In the genomic region with DNA sequence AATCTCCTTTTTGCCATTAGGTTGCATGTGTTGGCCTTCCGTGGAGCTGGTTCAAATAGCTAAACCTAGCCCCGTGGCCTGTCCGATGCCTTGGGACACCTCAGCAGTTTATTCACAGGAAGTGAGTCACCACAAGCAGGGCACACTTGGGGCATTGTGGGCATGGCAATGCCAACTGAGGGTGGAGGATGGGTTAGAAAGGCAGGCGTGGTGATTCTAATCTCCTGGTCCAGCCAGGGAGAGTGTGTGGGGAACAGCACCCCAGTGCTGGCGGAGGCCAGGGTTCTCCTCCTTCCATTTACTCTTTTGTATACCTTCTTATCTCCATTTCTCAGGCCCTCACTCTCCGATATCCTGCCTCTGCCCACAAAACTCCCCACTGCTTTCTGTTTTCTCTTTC, we compare ENCODE assay signal across 10 mouse cellular contexts. TPM values are rescaled to one million over a fixed set of nuclear protein-coding genes. Genes with fewer than 3 reads are reported as not detected.
A peak's percentile ranks its signal among the peaks of the same experiment; 100 is the strongest.
DNase-seq lines count a peak whose midpoint lies in the region; ATAC-seq and TF ChIP-seq lines count a peak whose summit lies in the region.
"Had no signal": no experiment of that assay in that cellular context is flagged by ENCODE, and none has a peak within 500 bp of the region (broad histone marks: within the 10 kb centered on the region; RNA-seq: fewer than 3 reads in every experiment).

No protein-coding gene starts in this region.

- no peaks in the 10 kb centered on the region for H3K9me3 ChIP-seq in midbrain, postnatal 0 days (ENCODE audit: low read length)
- no peaks in the 10 kb centered on the region for H3K9me3 ChIP-seq in intestine, embryonic 16.5 days (ENCODE audit: control insufficient read depth, low read length)
- H3K9me3 ChIP-seq: hindbrain, embryonic 10.5 days; limb, embryonic 12.5 days had no signal

- H3K4me2 ChIP-seq in midbrain, postnatal 0 days (ENCODE audit: low read depth, low read length, poor library complexity, severe bottlenecking) = no peak overlapping the region
- H3K4me2 ChIP-seq in intestine, embryonic 16.5 days (ENCODE audit: low read depth, low read length) = no peak overlapping the region
- H3K4me2 ChIP-seq: limb, embryonic 12.5 days had no signal

- no peak for ATAC-seq in midbrain, postnatal 0 days (ENCODE audit: low FRiP score)
- no peak for ATAC-seq in intestine, embryonic 16.5 days

- peak overlapping the region; percentile 72 for H3K27ac ChIP-seq in gastrocnemius, adult 2 months
- no peak overlapping the region for H3K27ac ChIP-seq in midbrain, postnatal 0 days (ENCODE audit: low read depth, low read length)
- H3K27ac ChIP-seq in intestine, embryonic 16.5 days (ENCODE audit: low read length) = no peak overlapping the region
- H3K27ac ChIP-seq: limb, embryonic 12.5 days had no signal

- H3K36me3 ChIP-seq in midbrain, postnatal 0 days (ENCODE audit: insufficient read depth, low read length) = no peaks in the 10 kb centered on the region
- no peaks in the 10 kb centered on the region for H3K36me3 ChIP-seq in intestine, embryonic 16.5 days (ENCODE audit: control insufficient read depth, insufficient read depth, low read length)
- H3K36me3 ChIP-seq: limb, embryonic 12.5 days had no signal

- no peak for TF ChIP-seq CTCF in gastrocnemius, adult 2 months (IDR thresholded peaks at IDR 0.05)
- TF ChIP-seq CTCF in midbrain, postnatal 0 days (IDR thresholded peaks at IDR 0.05) = no peak

- no peaks in the 10 kb centered on the region for H3K27me3 ChIP-seq in midbrain, postnatal 0 days (ENCODE audit: insufficient read depth, low read length)
- H3K27me3 ChIP-seq in intestine, embryonic 16.5 days (replicated peaks; ENCODE audit: control insufficient read depth, insufficient read depth, low read length) = no peaks in the 10 kb centered on the region
- H3K27me3 ChIP-seq: limb, embryonic 12.5 days had no signal

- 77% methylated on average over 6 of the region's 6 CpGs for WGBS in midbrain, postnatal 0 days
- 72% methylated on average over 6 of the region's 6 CpGs for WGBS in intestine, embryonic 16.5 days

- peak; percentile 55 for DNase-seq in gastrocnemius, adult 2 months
- DNase-seq in gastrocnemius, postnatal 4 days (ENCODE audit: low spot score in 2 of 2) = no peak
- peak; percentile 63 for DNase-seq in A20 (ENCODE audit: low read depth, low spot score)
- peak; percentile 34 for DNase-seq in brain, adult 2 months (ENCODE audit: low read depth, low spot score)
- DNase-seq in lung, postnatal 36 days = peak; percentile 75
- DNase-seq in layer of hippocampus, postnatal 10 days (ENCODE audit: low spot score in 2 of 2) = no peak
- no peak for DNase-seq in midbrain, postnatal 0 days (ENCODE audit: low spot score)

- no peak overlapping the region for H3K4me3 ChIP-seq in gastrocnemius, adult 2 months
- H3K4me3 ChIP-seq in midbrain, postnatal 0 days (ENCODE audit: low read depth, low read length) = no peak overlapping the region
- no peak overlapping the region for H3K4me3 ChIP-seq in intestine, embryonic 16.5 days (ENCODE audit: low read length)
- H3K4me3 ChIP-seq: hindbrain, embryonic 10.5 days; limb, embryonic 12.5 days had no signal

- H3K4me1 ChIP-seq in midbrain, postnatal 0 days (ENCODE audit: insufficient read depth, low read length) = 0 out of 2 replicates have a peak, but pooled peaks cover 7% of the 10 kb centered on the region
- peaks cover 14% of the 10 kb centered on the region for H3K4me1 ChIP-seq in intestine, embryonic 16.5 days (ENCODE audit: control insufficient read depth, insufficient read depth, low read length)

- H3K9ac ChIP-seq in midbrain, postnatal 0 days (replicated peaks; ENCODE audit: low read length, poor library complexity, severe bottlenecking) = no peak overlapping the region
- no peak overlapping the region for H3K9ac ChIP-seq in intestine, embryonic 16.5 days (ENCODE audit: low read depth, low read length)
- H3K9ac ChIP-seq: limb, embryonic 12.5 days had no signal

- intact Hi-C loops in gastrocnemius, adult 2 months (cut with DNase I) = no loop called here

RNA-seq across cellular contexts. Expression of a gene that starts 2.0 kb away (rescaled TPM):
- 10 to 100 TPM; 19.6 to 23.4 TPM for total RNA-seq in gastrocnemius, adult 2 months (2021)
- total RNA-seq in gastrocnemius, postnatal 4 days (2021) = 10 to 100 TPM; 56.0 to 61.5 TPM
- total RNA-seq in layer of hippocampus, postnatal 10 days (2021) = 10 to 100 TPM; 45.4 to 46.6 TPM
- total RNA-seq in midbrain, postnatal 0 days (2014; rRNA removed) = 58.5 and 62.7 TPM in 2 replicates
- 82.5 and 83.9 TPM in 2 replicates for polyA plus RNA-seq in midbrain, postnatal 0 days (2015; fragmentation: Nextera tagmentation; extraction: Ambion mirVana)
- polyA plus RNA-seq in intestine, embryonic 16.5 days (2015; fragmentation: Nextera tagmentation; extraction: Ambion mirVana) = 165 and 168 TPM in 2 replicates

RNA-seq across cellular contexts. Expression of a gene that starts 5.6 kb away (rescaled TPM):
- not detected for total RNA-seq in gastrocnemius, adult 2 months (2021)
- total RNA-seq in gastrocnemius, postnatal 4 days (2021) = 1 to 10 TPM in 1 of 2 experiments, under 1 TPM in 1; 0.57 to 1.1 TPM
- under 1 TPM; 0.65 to 0.75 TPM for total RNA-seq in layer of hippocampus, postnatal 10 days (2021)
- total RNA-seq in midbrain, postnatal 0 days (2014; rRNA removed) = 0.27 TPM in 1 of 2 replicates, not detected in the other
- polyA plus RNA-seq in midbrain, postnatal 0 days (2015; fragmentation: Nextera tagmentation; extraction: Ambion mirVana) = 0.32 TPM in 2 replicates
- polyA plus RNA-seq in intestine, embryonic 16.5 days (2015; fragmentation: Nextera tagmentation; extraction: Ambion mirVana) = 1.9 and 2.0 TPM in 2 replicates

RNA-seq across cellular contexts. Expression of a gene that starts 30.7 kb away (rescaled TPM):
- 10 to 100 TPM; 45.8 to 46.9 TPM for total RNA-seq in gastrocnemius, adult 2 months (2021)
- 10 to 100 TPM; 68.7 to 78.2 TPM for total RNA-seq in gastrocnemius, postnatal 4 days (2021)
- 10 to 100 TPM; 34.9 to 36.3 TPM for total RNA-seq in layer of hippocampus, postnatal 10 days (2021)
- total RNA-seq in midbrain, postnatal 0 days (2014; rRNA removed) = 78.9 and 93.8 TPM in 2 replicates
- polyA plus RNA-seq in midbrain, postnatal 0 days (2015; fragmentation: Nextera tagmentation; extraction: Ambion mirVana) = 77.3 and 84.0 TPM in 2 replicates
- polyA plus RNA-seq in intestine, embryonic 16.5 days (2015; fragmentation: Nextera tagmentation; extraction: Ambion mirVana) = 15.0 and 16.1 TPM in 2 replicates

RNA-seq across cellular contexts. Expression of a gene that starts 31.5 kb away (rescaled TPM):
- total RNA-seq in gastrocnemius, adult 2 months (2021) = 10 to 100 TPM; 23.9 to 26.4 TPM
- 10 to 100 TPM; 22.8 to 26.8 TPM for total RNA-seq in gastrocnemius, postnatal 4 days (2021)
- total RNA-seq in layer of hippocampus, postnatal 10 days (2021) = 10 to 100 TPM; 26.5 to 27.6 TPM
- total RNA-seq in midbrain, postnatal 0 days (2014; rRNA removed) = 36.5 and 37.1 TPM in 2 replicates
- 34.8 and 36.5 TPM in 2 replicates for polyA plus RNA-seq in midbrain, postnatal 0 days (2015; fragmentation: Nextera tagmentation; extraction: Ambion mirVana)
- polyA plus RNA-seq in intestine, embryonic 16.5 days (2015; fragmentation: Nextera tagmentation; extraction: Ambion mirVana) = 39.8 and 41.4 TPM in 2 replicates

RNA-seq across cellular contexts. Expression of a gene that starts 44.4 kb away (rescaled TPM):
- 10 to 100 TPM; 10.6 to 11.7 TPM for total RNA-seq in gastrocnemius, adult 2 months (2021)
- total RNA-seq in gastrocnemius, postnatal 4 days (2021) = 10 to 100 TPM; 22.5 to 24.5 TPM
- 10 to 100 TPM; 46.0 to 47.1 TPM for total RNA-seq in layer of hippocampus, postnatal 10 days (2021)
- total RNA-seq in midbrain, postnatal 0 days (2014; rRNA removed) = 44.4 and 46.2 TPM in 2 replicates
- 27.4 and 28.4 TPM in 2 replicates for polyA plus RNA-seq in midbrain, postnatal 0 days (2015; fragmentation: Nextera tagmentation; extraction: Ambion mirVana)
- polyA plus RNA-seq in intestine, embryonic 16.5 days (2015; fragmentation: Nextera tagmentation; extraction: Ambion mirVana) = 24.6 and 24.8 TPM in 2 replicates

Comparison
In these comparisons a context has a peak if more than half of its experiments do, and no peak if none do; other contexts are left out.
1. DNase-seq: peak in gastrocnemius, adult 2 months (single experiment), A20 (single experiment), brain, adult 2 months (single experiment) and lung, postnatal 36 days (single experiment); none in gastrocnemius, postnatal 4 days (0 of 2), layer of hippocampus, postnatal 10 days (0 of 2) and midbrain, postnatal 0 days (single experiment).